Mouse (Mus musculus): ENCODE measurements around the gene Dclre1a.

DNA sequence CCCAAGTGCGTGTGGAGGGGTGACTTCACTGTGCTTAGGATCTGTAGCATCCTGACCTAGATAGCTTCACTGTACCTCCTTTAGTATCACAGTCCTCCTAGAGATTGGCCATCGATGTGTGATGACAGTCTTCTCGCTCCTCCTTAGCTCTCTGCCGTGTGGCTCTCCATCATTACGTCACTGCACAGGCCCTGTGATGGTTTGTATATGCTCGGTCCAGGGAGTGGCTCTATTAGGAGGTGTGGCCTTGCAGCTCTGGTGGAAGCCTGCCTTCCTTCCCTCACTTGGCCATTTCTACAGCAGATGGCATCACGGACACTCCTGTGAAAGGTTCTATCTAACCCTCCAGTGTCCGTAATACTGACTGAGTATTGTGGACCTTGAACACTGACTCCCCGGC is 12.3 kb downstream of the Dclre1a start:
- no peak for TF ChIP-seq CTCF (IDR thresholded peaks at IDR 0.05; ENCODE audit: low read depth, low read length)
- no peak for TF ChIP-seq POLR2A (IDR thresholded peaks at IDR 0.05; ENCODE audit: extremely low read depth, insufficient read depth, low read length)
